Mouse (Mus musculus) adrenal gland (tissue): ENCODE data around the gene Nanp.

Experiments used
- intact Hi-C: fragments of 180-260 bp; cut with DNase I; formaldehyde crosslinking; loops from one replicate; pipeline ENCODE4 v1.15.1; 2025

The Nanp gene

DNA sequence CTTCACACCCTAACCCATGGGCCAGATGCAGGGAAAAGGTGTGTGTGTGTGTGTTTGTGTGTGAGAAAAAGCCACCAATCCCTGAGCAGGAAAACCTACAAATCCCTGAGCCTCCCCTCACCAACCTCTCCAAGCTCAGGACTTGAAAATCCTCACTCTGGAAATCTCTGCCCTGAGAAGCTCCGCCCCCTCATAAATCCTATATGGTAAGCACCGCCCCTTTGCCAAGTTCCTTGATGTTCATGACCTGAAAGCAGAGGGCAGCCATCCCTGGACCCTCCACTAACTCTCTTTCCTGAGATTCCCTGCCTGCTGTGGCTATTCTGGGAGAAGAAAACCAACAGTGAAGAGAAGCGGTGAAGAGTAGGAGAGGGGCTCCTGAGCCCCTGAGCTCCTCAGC is 40.2 kb downstream of the Nanp start:
- intact Hi-C loops: loop anchor here (5.0 kb wide), 3 partner anchors 42 to 197 kb away; partner anchors contain the start of gene Gins1

DNA sequence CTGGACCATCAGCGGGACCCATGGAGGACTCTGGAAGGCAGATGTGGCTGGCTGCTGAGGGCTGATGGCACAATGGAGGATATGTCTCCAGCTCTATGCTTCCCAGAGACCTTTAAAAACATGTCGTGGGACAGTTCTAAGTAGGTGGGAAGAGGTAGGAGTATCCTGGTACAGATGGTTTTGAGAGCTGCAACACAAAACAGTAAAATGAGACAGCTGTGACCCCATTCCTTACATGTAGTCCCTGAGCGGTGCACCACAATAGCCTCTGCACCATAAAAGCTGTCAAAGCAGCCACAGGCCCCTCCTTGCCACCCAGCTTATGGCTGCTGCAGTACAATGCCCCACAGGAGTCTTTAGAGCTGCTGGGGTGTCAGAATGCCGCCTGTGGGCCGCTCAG is 41.6 kb downstream of the Nanp start:
- intact Hi-C loops: loop anchor here (5.0 kb wide), 3 partner anchors 40 to 195 kb away; partner anchors contain the start of gene Gins1

DNA sequence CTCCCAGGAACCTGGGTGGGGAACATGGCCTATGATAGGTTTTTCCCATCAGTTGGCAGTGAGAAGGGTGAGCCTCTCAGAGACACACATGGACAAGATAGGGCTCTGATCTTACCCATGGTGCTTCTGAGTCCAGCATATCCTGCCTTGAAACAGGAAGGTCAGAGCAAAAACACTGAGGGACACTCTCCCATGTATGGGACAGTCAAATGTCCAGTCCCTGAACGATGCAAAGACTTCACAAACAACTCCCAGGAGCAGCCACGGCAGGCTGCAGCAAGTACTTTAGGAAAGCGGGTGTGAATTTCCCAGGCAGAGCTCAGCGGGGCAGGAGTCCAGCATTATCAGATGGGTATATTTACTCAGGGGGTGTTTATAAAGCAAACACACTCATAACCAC is 43.9 kb downstream of the Nanp start:
- intact Hi-C loops: loop anchor here (5.0 kb wide), 3 partner anchors 38 to 193 kb away; partner anchors contain the start of gene Gins1

DNA sequence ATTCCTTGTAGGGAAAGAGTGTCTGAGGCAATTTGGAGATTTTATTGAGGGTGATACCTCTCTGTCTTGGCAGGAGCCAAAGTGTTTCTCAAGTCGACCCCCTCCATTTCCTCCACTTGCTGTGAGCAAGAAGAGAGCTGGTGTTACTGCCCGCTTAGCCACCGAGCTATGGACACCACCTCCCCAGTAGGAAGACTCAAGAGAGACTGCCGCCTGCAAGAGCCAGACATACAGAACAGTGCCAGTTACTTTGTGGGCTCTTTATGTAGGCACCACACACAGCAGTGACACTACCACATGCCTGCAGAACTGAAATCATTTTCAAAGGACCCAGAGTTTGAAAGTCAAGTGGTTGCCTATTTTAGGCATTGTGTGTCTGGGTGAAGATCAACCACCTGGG is 48.1 kb downstream of the Nanp start:
- intact Hi-C loops: no loop called here

DNA sequence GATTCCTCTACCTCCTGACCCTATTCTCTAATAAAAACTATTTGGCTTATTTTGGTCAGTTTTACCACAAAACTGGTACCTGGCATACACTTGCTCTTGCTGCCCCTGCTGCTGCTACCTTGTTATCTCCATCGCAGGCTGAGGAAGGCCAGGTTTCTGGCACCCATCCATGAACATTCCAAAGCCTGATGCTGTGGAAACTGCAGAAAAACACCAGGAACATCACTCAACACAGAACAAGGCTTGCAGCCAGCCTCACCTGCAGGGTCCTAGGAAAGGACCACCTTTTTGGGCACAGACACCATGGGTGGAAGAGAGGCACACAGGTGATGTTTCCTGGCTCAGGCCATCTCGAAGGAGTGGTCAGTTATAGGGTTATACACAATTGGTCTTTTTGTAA is 48.7 kb downstream of the Nanp start:
- intact Hi-C loops: no loop called here

DNA sequence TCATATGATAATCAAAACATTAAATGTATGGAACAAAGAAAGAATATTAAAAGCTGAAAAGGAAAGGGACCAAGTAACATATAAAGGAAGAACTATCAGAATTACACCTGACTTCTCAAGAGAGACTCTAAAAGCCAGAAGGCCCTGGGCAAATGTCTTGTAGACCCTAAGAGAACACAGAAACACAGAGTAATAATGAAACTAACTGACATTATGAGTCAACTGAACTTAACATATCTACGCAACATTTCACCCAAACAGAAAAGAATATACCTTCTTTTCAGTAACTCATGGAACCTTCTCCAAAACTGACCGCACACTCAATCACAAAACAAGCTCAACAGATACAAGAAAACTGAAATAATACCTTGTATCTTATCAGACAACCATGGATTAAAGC is 53.8 kb downstream of the Nanp start:
- intact Hi-C loops: no loop called here

DNA sequence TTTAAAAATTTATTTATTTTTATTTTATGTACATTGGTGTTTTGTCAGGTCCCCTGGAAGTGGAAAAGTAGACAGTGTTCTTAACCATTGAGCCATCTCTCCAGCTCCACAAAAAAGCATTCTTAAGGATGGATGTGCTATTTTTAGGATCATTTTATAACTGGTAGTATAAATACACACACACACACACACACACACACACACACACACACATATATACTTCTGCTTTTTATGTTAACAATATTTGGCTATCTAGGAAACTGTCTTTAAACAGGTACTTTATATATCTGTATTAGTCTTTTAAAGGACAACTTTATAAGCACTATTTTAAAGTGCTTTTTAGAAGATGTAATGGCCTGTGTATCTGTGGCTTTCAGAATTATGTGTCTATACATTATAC is 57.1 kb downstream of the Nanp start:
- intact Hi-C loops: no loop called here

DNA sequence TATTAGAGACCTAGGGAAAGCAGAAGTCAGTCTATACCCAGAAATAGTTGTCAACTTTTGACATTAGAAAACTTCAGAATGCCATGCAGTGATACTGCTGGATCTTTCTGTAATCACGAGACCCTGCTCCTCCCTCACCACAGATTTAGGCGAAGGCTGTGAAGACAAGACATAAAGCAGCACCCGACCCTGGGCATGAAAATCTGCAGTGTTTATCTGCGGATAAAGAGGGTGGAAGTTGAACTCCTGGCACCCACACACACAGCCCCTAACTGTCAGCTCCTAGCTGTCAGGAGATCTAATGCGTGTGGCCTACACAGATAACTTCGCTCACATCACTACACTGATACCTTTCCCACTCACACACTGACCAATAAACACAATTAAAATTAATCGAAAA is 57.7 kb downstream of the Nanp start:
- intact Hi-C loops: no loop called here

DNA sequence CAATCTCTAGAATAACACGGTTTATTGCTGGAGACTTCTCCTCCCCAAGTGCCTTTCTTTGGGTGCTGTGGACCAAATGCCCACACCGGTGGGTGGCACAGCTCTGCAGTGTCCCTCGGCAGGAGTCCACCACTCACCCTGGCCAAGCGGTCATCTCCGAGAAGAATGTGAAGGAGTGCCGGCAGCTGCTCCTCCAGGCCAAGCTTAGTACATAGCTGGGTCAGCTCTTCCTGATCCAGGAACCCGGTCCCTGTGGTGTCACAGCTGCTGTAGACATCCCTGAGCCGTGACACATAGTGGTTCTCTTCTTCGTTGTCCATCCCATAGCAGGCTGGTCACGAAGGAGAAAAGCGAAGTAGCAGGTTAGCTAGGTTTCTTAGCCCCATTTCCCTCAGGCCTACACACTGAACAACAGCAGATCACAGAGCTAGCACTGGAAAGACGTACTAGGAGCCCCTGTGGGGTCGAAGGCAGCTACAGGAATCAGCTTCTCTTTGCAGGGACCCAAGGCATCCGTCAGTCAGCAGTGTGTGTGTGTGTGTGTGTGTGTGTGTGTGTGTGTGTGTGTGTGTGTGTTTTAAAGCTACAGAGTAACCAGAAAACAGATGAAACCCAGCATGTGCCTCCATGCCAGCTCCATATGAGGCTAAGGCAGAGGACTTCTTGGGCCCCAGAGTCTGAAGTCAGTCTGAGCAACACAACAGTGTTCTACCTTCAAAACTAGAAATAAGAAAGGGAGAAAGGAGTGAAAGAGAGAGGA is 59.2 kb downstream of the Nanp start:
- intact Hi-C loops: no loop called here
